Mouse (Mus musculus) hindbrain, embryonic 16.5 days (tissue): ENCODE measurements around the gene Gm4064. TPM values are rescaled to one million over a fixed set of nuclear protein-coding genes. Genes with fewer than 3 reads are reported as not detected.
"Not testable (repeated sequence)": the region's sequence is repeated elsewhere in the genome, so short reads cannot be mapped to it uniquely, and the experiment has no call there.

Experiments
- ATAC-seq: fragments of 200-750 bp; cut with Nextera tagmentation; 2 replicates; pipeline ENCODE4 v1.8.0; 2017; ENCODE audit warnings: moderate TSS enrichment, moderate library complexity
- H3K27ac ChIP-seq: fragments of 300-500 bp; sonication (generic); 2 replicates; pipeline ENCODE4 v1.5.1; 2014; ENCODE audit warnings: low read depth, mild to moderate bottlenecking, control low read depth, low read length, moderate library complexity
- H3K27me3 ChIP-seq: fragments of 300-500 bp; sonication (generic); replicated peaks from 2 replicates; pipeline ENCODE4 v1.6.1; 2014; ENCODE audit warnings: low read length; ENCODE audit not compliant: control insufficient read depth, insufficient read depth
- H3K36me3 ChIP-seq: fragments of 300-500 bp; sonication (generic); 2 replicates; pipeline ENCODE4 v1.6.1; 2014; ENCODE audit warnings: mild to moderate bottlenecking, low read length, moderate library complexity, mixed read lengths; ENCODE audit not compliant: control insufficient read depth, insufficient read depth
- H3K4me1 ChIP-seq: fragments of 300-500 bp; sonication (generic); 2 replicates; pipeline ENCODE4 v1.6.1; 2014; ENCODE audit warnings: low read depth, low read length; ENCODE audit not compliant: control insufficient read depth, insufficient read depth
- H3K4me2 ChIP-seq: fragments of 300-500 bp; sonication (generic); 2 replicates; pipeline ENCODE4 v1.6.1; 2014; ENCODE audit warnings: mild to moderate bottlenecking, low read length, control low read depth, moderate library complexity
- H3K4me3 ChIP-seq: fragments of 300-500 bp; sonication (generic); 2 replicates; pipeline ENCODE4 v1.5.1; 2014; ENCODE audit warnings: mild to moderate bottlenecking, low read length, control low read depth, moderate library complexity
- H3K9ac ChIP-seq: fragments of 300-500 bp; sonication (generic); 2 replicates; pipeline ENCODE4 v1.6.1; 2014; ENCODE audit warnings: low read depth, mild to moderate bottlenecking, control low read depth, low read length, moderate library complexity
- H3K9me3 ChIP-seq: fragments of 300-500 bp; sonication (generic); 2 replicates; pipeline ENCODE4 v1.6.1; 2014; ENCODE audit warnings: mild to moderate bottlenecking, low read length, moderate library complexity; ENCODE audit not compliant: control insufficient read depth
- WGBS: fragments of 180-500 bp; shearing (Covaris S2); extraction: QIAGEN DNeasy Blood & Tissue Kit; methylation state at CpG from one replicate; pipeline ENCODE4 v1.1.7; 2014; 5-methylcytosine and 5-hydroxymethylcytosine counted together
- polyA plus RNA-seq: library from polyadenylated mRNA; unstranded; fragments of >200 nt; fragmentation: Nextera tagmentation; extraction: Ambion mirVana; gene quantifications from 2 replicates; pipeline ENCODE4 v1.2.1, GENCODE M21; 2015

Gene Gm4064
- not detected in 2 replicates for polyA plus RNA-seq

- WGBS: no CpG with 5 or more reads among the region's 8 CpGs
- not testable (repeated sequence) for ATAC-seq, H3K4me2 ChIP-seq, H3K4me1 ChIP-seq, H3K9ac ChIP-seq, H3K36me3 ChIP-seq, H3K4me3 ChIP-seq, H3K27ac ChIP-seq, H3K9me3 ChIP-seq, H3K27me3 ChIP-seq
These were observed at the start of gene Gm4064 for GRCm38 (mm10) chrY:2796105-2796504. Gm4064 (minus strand) TSS chrY:2796205.

GRCm38 (mm10) chrY:2830380-2830779, 34.4 kb upstream of the Gm4064 start, which contains the start of the genes Rbmy and Gm10256:
Rbmy (plus strand) TSS chrY:2830680.
Gm10256 (plus strand) TSS chrY:2830699.
- H3K4me2 ChIP-seq, H3K27ac ChIP-seq, H3K27me3 ChIP-seq, H3K9ac ChIP-seq, H3K36me3 ChIP-seq, H3K9me3 ChIP-seq, H3K4me3 ChIP-seq, ATAC-seq, H3K4me1 ChIP-seq: not testable (repeated sequence)
- WGBS: no CpG with 5 or more reads among the region's 9 CpGs

Other genes with a start within 250 kb of the Gm4064 start
- gene H2al2c, start 197.1 kb downstream of the Gm4064 start, polyA plus RNA-seq: not detected in 2 replicates
- not detected in 2 replicates for gene Sry, start 132.5 kb downstream of the Gm4064 start, polyA plus RNA-seq
- gene H2al2b, start 75.5 kb downstream of the Gm4064 start, polyA plus RNA-seq: not detected in 2 replicates
- not detected in 2 replicates for gene Rbmy, start 34.5 kb upstream of the Gm4064 start, polyA plus RNA-seq
- not detected in 2 replicates for gene Gm10256, start 34.5 kb upstream of the Gm4064 start, polyA plus RNA-seq
- 0.20 TPM in 1 of 2 replicates, not detected in the other for gene Gm10352, start 104.8 kb upstream of the Gm4064 start, polyA plus RNA-seq
- not detected in 2 replicates for gene Gm29289, start 136.4 kb upstream of the Gm4064 start, polyA plus RNA-seq